Mouse (Mus musculus) hindbrain, embryonic 11.5 days (tissue): ENCODE measurements around the gene Bricd5. TPM values are rescaled to one million over a fixed set of nuclear protein-coding genes. Genes with fewer than 3 reads are reported as not detected.
"Not testable (repeated sequence)": the region's sequence is repeated elsewhere in the genome, so short reads cannot be mapped to it uniquely, and the experiment has no call there.

ENCODE experiments used
- ATAC-seq: fragments of 200-750 bp; cut with Nextera tagmentation; 2 replicates; pipeline ENCODE4 v1.8.0; 2017; ENCODE audit warnings: mild to moderate bottlenecking, moderate TSS enrichment, moderate library complexity; ENCODE audit not compliant: low FRiP score
- DNase-seq: peaks from one replicate; pipeline ENCODE4 v3.0.0-alpha.2; 2015; ENCODE audit warnings: low spot score
- H3K27ac ChIP-seq: fragments of 300-500 bp; sonication (generic); 2 replicates; pipeline ENCODE4 v1.5.1; 2014; ENCODE audit warnings: mild to moderate bottlenecking, low read depth, low read length
- H3K27me3 ChIP-seq: fragments of 300-500 bp; sonication (generic); 2 replicates; pipeline ENCODE4 v1.6.1; 2014; ENCODE audit warnings: mild to moderate bottlenecking, low read length, moderate library complexity, mixed read lengths; ENCODE audit not compliant: control insufficient read depth, insufficient read depth
- H3K36me3 ChIP-seq: fragments of 300-500 bp; sonication (generic); 2 replicates; pipeline ENCODE4 v1.6.1; 2014; ENCODE audit warnings: mild to moderate bottlenecking, low read length, moderate library complexity, mixed read lengths; ENCODE audit not compliant: control insufficient read depth, insufficient read depth
- H3K4me1 ChIP-seq: fragments of 300-500 bp; sonication (generic); replicated peaks from 2 replicates; pipeline ENCODE4 v1.6.1; 2014; ENCODE audit warnings: low read length, mixed read lengths; ENCODE audit not compliant: control insufficient read depth, insufficient read depth
- H3K4me2 ChIP-seq: fragments of 300-500 bp; sonication (generic); replicated peaks from 2 replicates; pipeline ENCODE4 v1.6.1; 2014; ENCODE audit warnings: mild to moderate bottlenecking, low read depth, low read length
- H3K4me3 ChIP-seq: fragments of 300-500 bp; sonication (generic); 2 replicates; pipeline ENCODE4 v1.5.1; 2014; ENCODE audit warnings: low read depth, low read length
- H3K9ac ChIP-seq: fragments of 300-500 bp; sonication (generic); 2 replicates; pipeline ENCODE4 v1.6.1; 2014; ENCODE audit warnings: low read depth, low read length
- H3K9me3 ChIP-seq: fragments of 300-500 bp; sonication (generic); 2 replicates; pipeline ENCODE4 v1.6.1; 2016; ENCODE audit warnings: low read length; ENCODE audit not compliant: control insufficient read depth
- WGBS: fragments of 180-500 bp; shearing (Covaris S2); extraction: QIAGEN DNeasy Blood & Tissue Kit; methylation state at CpG from one replicate; pipeline ENCODE4 v1.1.7; 2014; 5-methylcytosine and 5-hydroxymethylcytosine counted together
- polyA plus RNA-seq: library from polyadenylated mRNA; unstranded; fragments of >200 nt; fragmentation: Nextera tagmentation; extraction: Ambion mirVana; gene quantifications from 2 replicates; pipeline ENCODE4 v1.2.1, GENCODE M21; 2014

Gene Bricd5
- polyA plus RNA-seq = 0.86 and 1.8 TPM in 2 replicates

DNA sequence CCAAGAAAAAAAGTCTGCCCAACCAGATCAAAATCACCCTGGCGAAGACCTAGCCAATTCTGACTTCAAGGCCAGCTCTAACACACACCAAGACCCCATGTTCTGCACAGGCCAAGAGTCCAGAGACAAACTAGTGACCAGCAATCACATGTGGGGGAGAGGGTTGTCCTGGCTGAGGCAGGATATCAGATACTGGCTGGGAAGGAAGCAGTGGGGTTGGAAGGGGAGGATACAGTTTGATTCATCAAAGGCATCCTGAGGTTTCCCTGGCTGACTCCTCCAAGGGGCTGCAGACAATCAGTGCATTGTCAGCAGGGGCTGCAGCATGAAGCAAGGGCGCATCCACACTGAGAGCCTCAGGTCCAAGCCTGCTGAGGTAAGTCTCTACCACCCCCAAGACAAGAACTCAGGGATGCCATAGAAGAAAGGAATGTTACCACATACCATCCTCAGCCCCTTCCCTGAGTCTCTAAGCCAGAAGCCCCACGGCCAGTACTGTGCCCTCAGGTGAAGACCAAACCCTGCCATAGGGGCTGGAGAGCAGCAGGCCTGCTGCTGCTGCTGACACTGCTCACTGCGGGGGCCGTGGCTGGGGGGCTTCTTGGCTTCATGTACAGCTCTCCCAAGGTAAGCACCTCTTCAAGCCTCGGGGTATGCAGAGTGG is at the start of gene Bricd5:
Gene Bricd5 (plus strand): TSS at position 273 of the 664 bp plus-strand sequence.
- Histone ChIP-seq H3K9ac (no peak within 1 kb of the TSS), H3K4me2 (no peak within 1 kb of the TSS), H3K4me3 (0 out of 2 replicates have a peak within 1 kb of the TSS, but pooled peaks have one; percentile 93), H3K36me3 (peaks cover 6% of the 10 kb centered on the region; the same call in 1 of the 2 replicates), H3K9me3 (no peaks in the 10 kb centered on the region), H3K27me3 (no peaks in the 10 kb centered on the region), H3K4me1 (peaks cover 12% of the 10 kb centered on the region), H3K27ac (peak within 1 kb of the TSS; percentile 7; the same call in 1 of the 2 replicates)
- ATAC-seq (no peak), DNase-seq (no peak)
- 79% methylated on average over 6 of the region's 6 CpGs for WGBS

- Histone ChIP-seq H3K4me2 (no peak overlapping the region), H3K27me3 (no peaks in the 10 kb centered on the region), H3K27ac (no peak overlapping the region), H3K4me3 (no peak overlapping the region), H3K9me3 (no peaks in the 10 kb centered on the region), H3K36me3 (peaks cover 21% of the 10 kb centered on the region), H3K4me1 (no peaks in the 10 kb centered on the region), H3K9ac (no peak overlapping the region)
- WGBS = 94% methylated on average over 5 of the region's 5 CpGs
- no peak for ATAC-seq
- no peak for DNase-seq
These were observed 49.2 kb upstream of the Bricd5 start for GRCm38 (mm10) chr17:24424489-24424888.

GRCm38 (mm10) chr17:24425326-24425725 is 48.4 kb upstream of the Bricd5 start:
- H3K9ac ChIP-seq, ATAC-seq, H3K27me3 ChIP-seq, H3K27ac ChIP-seq, H3K4me1 ChIP-seq, DNase-seq, H3K9me3 ChIP-seq, H3K4me2 ChIP-seq, H3K4me3 ChIP-seq: not testable (repeated sequence)
- WGBS = 99% methylated on average over 4 of the region's 8 CpGs
- peaks cover 21% of the 10 kb centered on the region for H3K36me3 ChIP-seq

GRCm38 (mm10) chr17:24425905-24426304 is 47.8 kb upstream of the Bricd5 start:
- H3K9me3 ChIP-seq = no peaks in the 10 kb centered on the region
- WGBS = 90% methylated on average over 7 of the region's 7 CpGs
- no peaks in the 10 kb centered on the region for H3K27me3 ChIP-seq
- H3K9ac ChIP-seq = no peak overlapping the region
- no peaks in the 10 kb centered on the region for H3K4me1 ChIP-seq
- ATAC-seq = no peak
- DNase-seq = no peak
- H3K27ac ChIP-seq = no peak overlapping the region
- H3K36me3 ChIP-seq = peaks cover 20% of the 10 kb centered on the region
- no peak overlapping the region for H3K4me2 ChIP-seq
- no peak overlapping the region for H3K4me3 ChIP-seq

GRCm38 (mm10) chr17:24426471-24427169 is 47.1 kb upstream of the Bricd5 start, which contains the start of gene Eci1:
Eci1 (plus strand) TSS chr17:24426641.
- DNase-seq (peak; percentile 91), ATAC-seq (peak; percentile 98)
- H3K9ac ChIP-seq = peak within 1 kb of the TSS; percentile 80
- under 1% methylated on average over 47 of the region's 48 CpGs for WGBS
- peak within 1 kb of the TSS; percentile 60 for H3K4me3 ChIP-seq
- peak within 1 kb of the TSS; percentile 64 for H3K4me2 ChIP-seq
- H3K36me3 ChIP-seq = peaks cover 13% of the 10 kb centered on the region
- no peaks in the 10 kb centered on the region for H3K9me3 ChIP-seq
- no peaks in the 10 kb centered on the region for H3K27me3 ChIP-seq
- no peaks in the 10 kb centered on the region for H3K4me1 ChIP-seq
- H3K27ac ChIP-seq = peak within 1 kb of the TSS; percentile 76

DNA sequence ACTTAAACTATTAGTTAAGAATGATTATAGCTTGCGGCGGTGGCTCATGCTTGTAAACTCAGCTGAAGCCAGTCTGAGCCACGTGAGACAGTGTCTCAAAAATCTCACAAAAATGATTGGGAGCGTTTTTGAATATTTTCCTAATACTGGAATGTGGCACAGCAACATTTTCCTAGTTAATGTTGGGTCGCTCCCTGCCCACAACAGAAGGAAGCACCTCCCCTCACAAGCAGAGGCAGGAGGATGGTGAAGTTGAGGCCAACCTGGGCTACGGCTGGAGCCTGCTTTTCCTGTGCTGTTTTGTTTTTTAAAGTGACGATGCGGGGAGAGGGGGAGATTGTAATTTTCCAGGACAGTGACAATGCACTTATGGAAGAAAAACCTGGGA is 46.5 kb upstream of the Bricd5 start:
- Histone ChIP-seq H3K4me2 (peak overlapping the region; percentile 64), H3K9ac (peak overlapping the region; percentile 80), H3K4me3 (peak overlapping the region; percentile 60), H3K9me3 (no peaks in the 10 kb centered on the region), H3K27me3 (no peaks in the 10 kb centered on the region), H3K4me1 (no peaks in the 10 kb centered on the region), H3K27ac (0 out of 2 replicates have a peak overlapping the region, but pooled peaks have one; percentile 2), H3K36me3 (peaks cover 10% of the 10 kb centered on the region)
- DNase-seq (peak; percentile 33), ATAC-seq (no peak)
- 11% methylated on average over 8 of the region's 8 CpGs for whole genome bisulfite sequencing

DNA sequence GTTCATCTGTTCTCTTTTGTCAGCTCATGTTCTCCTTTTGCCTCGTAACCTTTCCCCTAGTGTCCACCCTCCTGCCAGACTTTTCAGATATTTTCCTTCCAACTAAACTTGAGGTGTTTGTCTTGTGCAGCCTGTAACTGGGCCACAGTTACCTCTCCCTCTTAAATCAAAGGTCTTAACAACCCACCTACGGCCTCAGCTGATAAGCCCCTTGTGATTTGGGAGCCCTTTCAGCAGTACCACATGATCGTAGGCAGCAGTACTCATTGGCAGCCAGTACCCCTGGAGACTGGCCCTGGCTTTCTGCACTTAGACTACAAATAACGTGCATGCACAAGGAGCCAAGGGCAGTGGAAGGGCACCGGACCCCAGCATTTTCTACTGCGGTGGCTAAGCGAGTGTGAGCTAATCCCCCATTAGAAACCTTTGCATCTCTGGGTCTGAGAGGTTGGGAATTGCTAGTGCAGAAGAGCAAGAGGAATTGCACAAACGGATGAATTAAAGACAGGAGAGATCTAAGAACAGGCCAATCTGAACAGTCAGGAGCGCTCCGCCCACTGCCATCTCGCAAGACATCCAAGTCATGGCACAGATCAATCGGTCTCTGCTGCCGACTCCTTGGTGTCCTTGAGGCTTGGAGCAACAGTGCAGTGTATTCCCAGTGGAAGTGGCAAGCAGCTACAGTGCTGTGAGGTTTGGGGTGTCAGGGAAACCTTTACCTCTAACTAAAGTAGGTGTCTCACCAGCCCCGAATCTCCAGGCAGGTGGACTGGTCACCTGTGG is 44.3 kb upstream of the Bricd5 start:
- Histone ChIP-seq H3K4me3 (no peak overlapping the region), H3K27me3 (no peaks in the 10 kb centered on the region), H3K27ac (no peak overlapping the region), H3K36me3 (peaks cover 3% of the 10 kb centered on the region; the same call in 1 of the 2 replicates), H3K4me2 (no peak overlapping the region), H3K9me3 (no peaks in the 10 kb centered on the region), H3K4me1 (no peaks in the 10 kb centered on the region), H3K9ac (no peak overlapping the region)
- ATAC-seq (no peak), DNase-seq (no peak)
- 90% methylated on average over 14 of the region's 14 CpGs for WGBS

DNA sequence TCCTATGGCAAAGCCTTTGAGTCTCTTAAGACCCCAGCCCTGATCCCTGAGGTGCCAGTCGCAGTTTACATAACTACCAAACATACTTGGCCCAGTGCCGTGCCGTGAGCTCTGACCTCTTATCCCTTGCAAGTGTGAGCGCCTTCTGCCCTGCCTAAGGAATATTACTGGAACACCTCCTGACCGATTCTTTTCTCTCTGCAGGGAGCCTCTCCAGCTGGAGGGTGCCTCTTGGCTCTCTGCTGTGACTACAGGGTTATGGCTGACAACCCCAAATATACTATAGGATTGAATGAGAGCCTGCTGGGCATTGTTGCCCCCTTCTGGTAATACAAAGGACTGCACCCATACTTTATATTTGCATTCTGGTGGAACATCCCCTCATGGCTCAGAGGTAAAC is 36.7 kb upstream of the Bricd5 start:
- 81% methylated on average over 5 of the region's 5 CpGs for WGBS
- Histone ChIP-seq H3K4me1 (no peaks in the 10 kb centered on the region), H3K9me3 (no peaks in the 10 kb centered on the region), H3K9ac (no peak overlapping the region), H3K4me2 (no peak overlapping the region), H3K27me3 (no peaks in the 10 kb centered on the region), H3K36me3 (no peaks in the 10 kb centered on the region), H3K27ac (no peak overlapping the region), H3K4me3 (no peak overlapping the region)
- 0 out of 2 replicates have a peak, but pooled peaks have one; percentile 10 for ATAC-seq
- DNase-seq = peak; percentile 62
